11 mouse cellular contexts compared by ENCODE assay signal in the genomic region with DNA sequence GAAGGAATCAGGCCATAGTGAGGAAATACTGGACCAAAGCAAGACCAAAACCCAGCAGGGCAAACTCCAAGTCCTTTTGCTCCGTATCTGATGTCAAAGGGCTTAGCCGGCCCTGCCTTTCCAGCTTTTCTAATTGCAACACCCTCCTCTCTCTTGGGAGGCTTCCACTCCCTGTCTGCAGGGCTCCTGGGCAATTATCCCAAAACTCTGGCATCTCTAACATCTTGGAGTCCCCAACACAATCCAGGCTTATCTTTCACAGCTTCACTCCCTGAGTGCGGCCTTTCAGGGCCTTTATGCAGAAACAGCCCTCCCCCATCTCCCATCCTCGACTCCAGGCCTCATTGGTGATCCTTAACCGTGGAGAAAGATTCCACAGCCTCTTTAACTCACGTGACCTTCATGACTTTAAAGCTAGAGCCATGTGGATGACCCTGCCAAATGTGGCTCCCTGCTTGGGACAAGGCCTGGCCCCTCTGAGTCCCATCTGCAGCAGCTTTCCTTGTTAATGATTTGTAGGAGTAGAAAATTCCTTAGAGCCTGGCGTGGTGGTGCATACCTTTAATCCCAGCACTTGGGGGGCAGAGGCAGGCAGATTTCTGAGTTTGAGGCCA. TPM values are rescaled to one million over a fixed set of nuclear protein-coding genes. Genes with fewer than 3 reads are reported as not detected.
DNase-seq lines count a peak whose midpoint lies in the region; ATAC-seq and TF ChIP-seq lines count a peak whose summit lies in the region.
"Had no signal": no experiment of that assay in that cellular context is flagged by ENCODE, and none has a peak within 500 bp of the region (broad histone marks: within the 10 kb centered on the region; RNA-seq: fewer than 3 reads in every experiment).

No protein-coding gene starts in this region.

- no peaks in the 10 kb centered on the region for H3K36me3 ChIP-seq in liver, embryonic 11.5 days (ENCODE audit: control insufficient read depth, insufficient read depth, low read length)
- no peaks in the 10 kb centered on the region for H3K36me3 ChIP-seq in lung, postnatal 0 days (ENCODE audit: insufficient read depth, low read length)
- H3K36me3 ChIP-seq: limb, embryonic 13.5 days had no signal

- H3K27me3 ChIP-seq in liver, embryonic 11.5 days (replicated peaks; ENCODE audit: control insufficient read depth, insufficient read depth, low read length), result no peaks in the 10 kb centered on the region
- no peaks in the 10 kb centered on the region for H3K27me3 ChIP-seq in lung, postnatal 0 days (replicated peaks; ENCODE audit: insufficient read depth, low read length)
- H3K27me3 ChIP-seq: limb, embryonic 13.5 days had no signal

- H3K9me3 ChIP-seq in liver, embryonic 11.5 days (ENCODE audit: control insufficient read depth, low read length), result no peaks in the 10 kb centered on the region
- no peaks in the 10 kb centered on the region for H3K9me3 ChIP-seq in lung, postnatal 0 days (ENCODE audit: low read length)

- peak; percentile 27 for DNase-seq in adrenal gland, adult 2 months
- DNase-seq in adrenal gland, adult 18-20 months (ENCODE audit: low spot score in 2 of 2), result no peak
- peak; percentile 8 for DNase-seq in liver
- DNase-seq in liver, embryonic 11.5 days (ENCODE audit: low spot score), result no peak
- DNase-seq in heart, postnatal 10 days, result peak; percentile 15 to 23
- DNase-seq in lung, postnatal 0 days (ENCODE audit: low spot score), result peak; percentile 29
- no peak for DNase-seq in right cerebral cortex, adult 18-20 months
- DNase-seq in cerebellum, postnatal 14 days, result no peak

- TF ChIP-seq CTCF in lung, postnatal 0 days (IDR thresholded peaks at IDR 0.05), result no peak

- H3K4me3 ChIP-seq in liver, embryonic 11.5 days (ENCODE audit: low read depth, low read length), result no peak overlapping the region
- H3K4me3 ChIP-seq in lung, postnatal 0 days (ENCODE audit: low read depth, low read length), result no peak overlapping the region
- H3K4me3 ChIP-seq: limb, embryonic 13.5 days; myocyte had no signal

- no peak for ATAC-seq in liver, embryonic 11.5 days (replicated peaks; ENCODE audit: low FRiP score)
- no peak for ATAC-seq in lung, postnatal 0 days
- ATAC-seq: intestine, postnatal 0 days had no signal

- intact Hi-C loops in heart, postnatal 10 days (cut with DNase I), result no loop called here

- no peaks in the 10 kb centered on the region for H3K4me1 ChIP-seq in liver, embryonic 11.5 days (replicated peaks; ENCODE audit: control insufficient read depth, insufficient read depth, low read length)
- no peaks in the 10 kb centered on the region for H3K4me1 ChIP-seq in lung, postnatal 0 days (ENCODE audit: insufficient read depth, low read depth, low read length)
- H3K4me1 ChIP-seq: limb, embryonic 13.5 days had no signal

- no peak for TF ChIP-seq EP300 in lung, postnatal 0 days (IDR thresholded peaks at IDR 0.05)

- H3K4me2 ChIP-seq in liver, embryonic 11.5 days, result no peak overlapping the region
- no peak overlapping the region for H3K4me2 ChIP-seq in lung, postnatal 0 days (replicated peaks; ENCODE audit: low read depth, low read length)
- H3K4me2 ChIP-seq: limb, embryonic 13.5 days had no signal

- no peak overlapping the region for H3K27ac ChIP-seq in liver, embryonic 11.5 days (ENCODE audit: low read depth, low read length)
- no peak overlapping the region for H3K27ac ChIP-seq in lung, postnatal 0 days (ENCODE audit: low read length)
- H3K27ac ChIP-seq: limb, embryonic 13.5 days had no signal

- 59% methylated on average over 7 of the region's 7 CpGs for WGBS in liver, embryonic 11.5 days
- WGBS in lung, postnatal 0 days, result 47% methylated on average over 7 of the region's 7 CpGs

- no peak overlapping the region for H3K9ac ChIP-seq in liver, embryonic 11.5 days (ENCODE audit: low read depth, low read length)
- no peak overlapping the region for H3K9ac ChIP-seq in lung, postnatal 0 days (replicated peaks; ENCODE audit: low read depth)
- H3K9ac ChIP-seq: limb, embryonic 13.5 days had no signal

RNA-seq across cellular contexts. Expression of a gene that starts 11.2 kb away (rescaled TPM):
- 10 to 100 TPM; 25.0 to 46.9 TPM for total RNA-seq in adrenal gland, adult 2 months (2021)
- 9.6 and 11.7 TPM in 2 replicates for polyA plus RNA-seq in adrenal gland, adult 2 months (2012; rRNA removed)
- total RNA-seq in adrenal gland, adult 18-20 months (2021), result 10 to 100 TPM; 28.2 to 28.4 TPM
- polyA plus RNA-seq in liver, embryonic 11.5 days (2014; fragmentation: Nextera tagmentation; extraction: Ambion mirVana), result 37.5 and 41.6 TPM in 2 replicates
- 10 to 100 TPM; 12.1 to 15.1 TPM for total RNA-seq in heart, postnatal 10 days (2021)
- 24.3 and 24.6 TPM in 2 replicates for polyA plus RNA-seq in lung, postnatal 0 days (2015; fragmentation: Nextera tagmentation; extraction: Ambion mirVana)

Comparison
In these comparisons a context has a peak if more than half of its experiments do, and no peak if none do; other contexts are left out.
1. DNase-seq: peak in adrenal gland, adult 2 months (single experiment), liver (single experiment), heart, postnatal 10 days (2 of 2) and lung, postnatal 0 days (single experiment); none in adrenal gland, adult 18-20 months (0 of 2), liver, embryonic 11.5 days (single experiment), right cerebral cortex, adult 18-20 months (single experiment) and cerebellum, postnatal 14 days (0 of 2).